Mouse (Mus musculus) stomach, postnatal 0 days (tissue): ENCODE data around the gene Avpi1.
"Not testable (repeated sequence)": the region's sequence is repeated elsewhere in the genome, so short reads cannot be mapped to it uniquely, and the experiment has no call there.

Experiments
- CTCF ChIP-seq: IDR thresholded peaks from 2 replicates; pipeline ENCODE4 v1.5.1; 2016; ENCODE audit warnings: antibody characterized with exemption, low read depth, mild to moderate bottlenecking, moderate library complexity
- EP300 ChIP-seq: optimal IDR thresholded peaks from 2 replicates; pipeline ENCODE3; 2016; ENCODE audit warnings: antibody characterized with exemption

GRCm38 (mm10) chr19:42081613-42082012, 47.2 kb downstream of the Avpi1 start:
- not testable (repeated sequence) for TF ChIP-seq CTCF, EP300
